Mouse (Mus musculus) kidney, postnatal 4 days (tissue): ENCODE data around the gene Scaper.

Source experiments
- DNase-seq, 2 experiments: peaks; one replicate each; pipeline ENCODE4 v3.0.0; 2021; ENCODE audit warnings: mixed read lengths in 2 of 2

Scaper gene

DNA sequence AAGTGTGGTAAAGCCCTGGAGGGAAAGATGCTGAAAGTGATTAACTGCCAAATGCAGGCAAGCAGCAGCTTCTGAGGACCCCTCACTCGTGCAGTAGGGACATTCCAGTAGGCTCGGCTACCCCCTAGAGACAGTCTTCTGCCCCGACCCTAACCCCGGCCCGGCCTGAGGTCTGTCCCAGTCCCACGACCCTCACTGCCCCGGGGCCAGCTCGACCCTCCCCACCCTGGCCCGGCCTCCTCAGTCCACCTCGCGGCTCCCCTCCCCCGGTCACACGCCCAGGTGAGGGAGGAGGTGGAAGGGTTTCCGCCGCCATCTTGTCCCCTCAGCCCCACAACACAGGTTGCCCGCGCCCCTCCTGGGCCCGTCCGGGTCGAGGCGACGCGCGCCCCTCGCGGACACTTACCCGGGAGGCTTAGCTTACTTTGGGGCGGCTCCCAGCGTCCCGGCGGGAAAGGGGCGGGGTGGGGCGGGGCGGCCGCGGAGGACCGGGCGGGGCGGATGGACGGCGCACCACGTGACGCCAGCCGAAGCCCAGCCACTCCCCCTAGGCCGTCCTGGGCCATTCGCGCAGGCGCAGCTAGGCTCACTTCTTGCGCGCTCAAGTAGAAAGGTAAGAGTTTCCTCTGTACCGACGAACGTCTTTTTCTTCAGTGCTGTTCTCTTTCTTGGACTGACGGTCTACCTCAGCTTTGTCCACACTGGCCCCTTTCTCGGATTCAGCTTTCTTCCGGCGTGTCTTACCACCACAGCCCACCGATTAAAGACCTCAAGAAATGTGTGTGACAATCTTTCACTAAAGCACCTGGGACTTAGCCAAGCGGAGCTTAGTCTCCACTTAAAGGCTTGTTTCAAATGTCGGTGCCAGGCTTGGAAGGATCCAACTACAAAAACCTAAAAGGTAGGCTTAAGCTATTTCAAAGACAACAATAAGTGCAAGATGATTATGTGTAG lies at the start of gene Scaper:
Scaper (minus strand) TSS at position 456 of the 954 bp plus-strand sequence.
- peak; percentile 93 to 96 for DNase-seq

DNA sequence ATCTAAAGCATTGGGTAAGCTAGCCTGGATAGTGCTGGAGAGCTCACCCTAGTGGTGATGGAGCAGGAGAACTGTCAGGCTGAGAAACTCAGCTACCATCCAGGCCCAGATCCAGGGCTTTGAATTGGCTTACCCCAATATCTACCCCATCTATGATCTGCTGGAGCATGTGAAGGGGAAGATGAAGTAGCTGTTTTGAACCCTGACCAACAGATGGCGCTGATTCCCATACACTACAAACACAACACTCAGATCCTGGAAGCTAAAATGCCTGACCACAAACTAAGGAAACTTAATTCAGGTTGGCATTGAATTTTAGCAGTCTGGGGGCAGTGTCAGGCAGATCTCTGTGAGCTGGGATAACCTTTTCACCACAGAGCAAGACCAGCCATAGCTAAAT lies 8.9 kb upstream of the Scaper start:
- DNase-seq = peak; percentile 36 to 42

DNA sequence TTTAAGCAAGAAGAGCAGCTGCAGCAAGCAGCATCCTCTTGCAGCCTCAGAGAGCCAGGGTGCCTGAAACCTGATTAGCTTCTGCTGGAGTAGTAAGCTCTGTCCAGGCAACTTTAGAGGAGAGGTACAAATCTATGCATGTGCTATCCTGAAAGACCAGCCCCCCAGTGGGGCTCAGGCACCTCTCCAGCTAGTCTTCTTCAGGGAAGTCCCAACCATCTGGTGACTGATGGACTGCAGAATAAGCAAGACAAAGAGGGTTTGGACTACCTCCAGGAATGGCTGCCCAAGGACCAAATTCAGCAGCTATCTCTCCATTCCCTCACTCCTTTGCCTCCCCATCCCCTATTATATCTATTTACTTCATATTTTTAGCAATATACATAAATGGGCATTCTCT lies 3.4 kb upstream of the Scaper start:
- DNase-seq = no peak

DNA sequence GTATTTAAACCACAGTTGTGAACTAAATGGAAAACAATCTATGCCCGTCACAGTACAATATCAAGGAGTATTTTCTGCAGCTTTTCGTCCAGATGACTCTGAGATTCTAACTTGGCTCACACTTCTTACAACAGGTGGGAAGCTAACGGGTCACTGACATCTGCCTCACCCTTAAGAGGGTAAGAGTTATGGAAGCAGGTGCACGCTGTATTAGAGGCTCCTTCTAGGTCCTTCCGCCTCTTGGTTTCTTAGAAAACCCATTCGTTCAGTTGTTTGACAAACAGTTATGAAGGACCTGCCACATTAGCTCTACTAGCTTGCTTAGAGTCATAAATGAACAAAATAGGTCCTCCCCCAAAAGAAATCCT lies 683 bp upstream of the Scaper start:
- no peak for DNase-seq

DNA sequence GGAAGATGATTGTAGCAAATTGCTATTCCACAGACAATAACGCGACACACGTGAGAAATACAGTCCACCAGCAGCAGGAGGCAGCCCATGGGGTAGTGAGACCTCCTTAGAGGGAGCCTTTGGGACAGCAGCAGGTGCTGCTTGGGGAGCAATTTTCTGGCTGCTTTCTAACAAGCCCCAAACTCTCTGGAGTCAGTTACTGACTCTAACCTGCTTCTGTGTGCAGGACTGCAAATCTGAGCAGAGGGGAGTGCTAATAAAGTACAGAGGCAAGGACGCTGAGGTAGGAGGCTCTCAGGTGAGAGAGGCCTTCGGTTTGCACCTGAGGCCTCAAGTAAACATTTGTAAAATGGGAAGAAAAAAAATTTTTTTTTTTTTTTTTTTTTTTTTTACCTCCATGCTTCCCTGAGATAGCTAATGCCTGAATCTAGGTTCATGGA lies 675 bp downstream of the Scaper start:
- peak; percentile 24 to 31 for DNase-seq

DNA sequence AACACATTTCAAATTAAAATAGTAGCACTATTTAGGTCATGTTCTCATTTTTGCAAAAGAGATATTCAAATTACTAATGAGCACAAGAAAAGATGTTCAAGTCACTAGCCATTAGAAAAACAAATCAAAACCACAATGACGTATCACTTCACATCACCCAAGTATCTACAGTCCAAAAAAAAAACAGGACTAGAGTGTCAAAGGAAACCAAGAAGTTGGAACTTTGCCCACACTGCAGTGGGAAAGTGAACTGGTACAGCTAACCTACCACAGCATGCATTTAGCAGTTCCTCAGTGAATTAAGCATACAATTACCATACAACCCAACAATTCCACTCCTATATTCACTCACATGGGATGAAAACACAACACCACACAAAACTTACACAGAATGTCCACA lies 5.4 kb downstream of the Scaper start:
- DNase-seq = no peak

DNA sequence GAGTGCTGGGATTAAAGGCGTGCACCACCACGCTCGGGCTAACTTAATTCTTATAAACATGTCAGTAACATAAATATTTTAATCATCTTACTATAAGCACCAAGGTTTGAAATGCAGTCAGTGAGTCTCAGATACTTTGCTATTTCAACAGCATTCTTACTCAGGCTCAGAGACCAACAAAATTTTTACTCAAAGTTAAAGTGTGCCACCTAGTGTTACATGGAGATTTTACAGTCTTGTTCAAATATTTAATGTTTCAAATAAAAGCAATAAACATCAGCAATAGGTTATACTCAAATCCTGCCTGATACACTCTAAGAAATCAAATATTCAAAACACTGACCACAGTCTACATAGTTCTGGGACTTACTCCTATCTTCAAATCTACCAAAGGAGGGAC lies 19.3 kb downstream of the Scaper start:
- no peak for DNase-seq

DNA sequence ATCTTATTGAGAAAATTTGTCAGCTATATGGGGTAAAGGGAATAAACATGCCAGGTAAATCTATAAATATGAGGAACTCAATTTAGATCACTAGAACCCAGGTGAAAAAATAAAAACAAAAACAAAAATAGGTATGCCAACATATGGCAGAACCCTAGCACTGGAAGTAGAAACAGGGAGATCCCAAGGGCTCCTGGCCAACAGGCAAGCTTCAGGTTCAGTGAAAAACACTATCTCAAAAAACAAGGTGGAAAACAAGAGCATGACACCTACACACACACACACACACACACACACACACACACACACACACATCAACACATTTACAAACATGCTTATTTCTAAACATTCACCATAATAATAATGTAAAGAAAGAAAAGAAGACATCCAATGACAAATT lies 21.2 kb downstream of the Scaper start:
- no peak for DNase-seq

DNA sequence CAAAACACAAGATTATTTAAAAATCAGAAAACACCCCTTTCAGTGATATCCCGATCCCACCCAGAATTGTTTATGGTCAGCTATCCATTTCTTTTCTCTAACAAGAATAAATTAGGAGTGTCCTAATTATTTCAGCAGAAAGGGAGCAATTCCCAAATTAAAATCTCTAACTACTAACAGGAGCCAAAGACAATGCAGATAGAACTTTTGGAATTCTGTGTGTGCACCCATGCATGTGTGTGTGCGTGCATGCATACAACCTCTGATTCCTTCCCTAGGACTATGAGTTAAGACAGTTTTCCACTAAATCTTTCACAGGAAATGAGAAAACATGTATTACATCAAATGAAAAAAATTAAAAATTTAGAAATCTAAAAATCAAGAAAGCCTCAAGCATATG lies 26.4 kb downstream of the Scaper start:
- no peak for DNase-seq

DNA sequence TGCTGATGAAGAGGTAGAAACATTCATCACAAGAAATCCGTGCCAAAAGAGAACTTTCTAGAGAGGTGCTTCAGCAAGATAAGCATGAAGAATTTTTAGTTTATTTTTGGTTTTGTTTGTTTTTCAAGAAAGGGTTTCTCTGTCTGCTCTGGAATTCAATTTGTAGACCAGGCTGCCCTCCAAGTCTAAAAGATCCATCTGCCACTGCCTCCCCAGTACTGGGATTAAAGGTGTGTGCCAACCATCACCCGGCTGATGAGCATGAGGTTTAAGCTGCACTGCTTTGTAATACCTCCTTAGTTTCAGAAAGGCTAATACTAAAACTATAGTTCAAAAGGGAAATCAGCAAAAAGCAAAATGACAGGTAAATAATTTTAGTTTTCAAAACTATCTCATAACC lies 35.0 kb downstream of the Scaper start:
- no peak for DNase-seq

DNA sequence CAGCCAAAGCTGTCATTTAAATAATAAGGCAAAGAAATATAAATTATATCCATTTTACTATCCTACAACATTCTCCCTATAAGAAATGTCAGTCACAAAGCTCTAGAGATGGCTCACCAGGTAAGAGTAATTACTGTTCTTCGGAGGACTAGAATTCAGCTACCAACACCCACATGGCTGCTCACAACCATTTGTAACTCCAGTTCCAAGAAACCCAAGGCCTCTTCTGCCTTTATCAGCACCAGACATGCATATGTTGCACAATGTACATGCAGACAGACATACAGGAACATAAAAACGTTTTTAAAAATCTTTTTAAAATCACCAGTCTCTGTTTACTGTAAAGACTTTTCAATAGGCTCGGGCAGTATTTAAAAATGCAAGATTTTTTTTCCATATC lies 36.3 kb downstream of the Scaper start:
- no peak for DNase-seq

DNA sequence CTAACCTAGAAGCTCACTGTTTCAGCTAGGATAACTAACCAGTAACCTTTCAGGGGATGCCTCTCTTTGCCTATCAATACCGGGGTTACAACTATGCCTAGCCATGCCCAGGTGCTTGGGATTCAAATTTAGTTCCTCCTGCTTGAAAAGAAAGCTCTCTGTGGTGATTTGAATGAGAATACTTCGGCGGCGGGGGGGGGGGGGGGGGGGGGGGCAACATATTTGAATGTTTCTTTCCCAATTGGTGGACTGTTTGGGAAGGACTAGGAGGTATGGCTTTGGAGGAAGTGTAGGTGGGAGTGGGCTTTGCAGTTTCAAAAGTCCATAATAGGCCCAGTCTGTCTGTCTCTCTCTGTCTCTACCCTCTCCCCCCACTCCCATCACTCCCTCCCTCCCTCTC lies 37.4 kb downstream of the Scaper start:
- DNase-seq = no peak

DNA sequence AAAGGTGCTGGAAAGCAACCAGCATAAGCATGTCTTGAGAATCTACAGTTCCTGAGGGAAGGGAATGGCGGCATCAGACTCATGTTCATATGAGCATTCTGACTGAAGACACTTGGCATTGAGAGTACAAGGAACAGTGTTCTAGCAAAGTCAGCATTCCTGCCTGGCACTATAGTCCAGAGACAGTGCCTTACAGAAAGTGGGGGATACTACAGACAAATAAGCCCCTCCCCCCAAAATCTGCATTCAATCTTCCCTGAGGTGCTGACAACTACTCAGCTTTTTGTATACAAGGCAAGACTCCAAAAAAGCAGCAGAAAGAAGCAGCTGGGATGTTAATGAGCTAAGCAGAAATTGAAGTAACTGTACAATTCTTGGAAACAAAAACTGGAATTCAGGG lies 59.9 kb downstream of the Scaper start:
- DNase-seq = no peak

DNA sequence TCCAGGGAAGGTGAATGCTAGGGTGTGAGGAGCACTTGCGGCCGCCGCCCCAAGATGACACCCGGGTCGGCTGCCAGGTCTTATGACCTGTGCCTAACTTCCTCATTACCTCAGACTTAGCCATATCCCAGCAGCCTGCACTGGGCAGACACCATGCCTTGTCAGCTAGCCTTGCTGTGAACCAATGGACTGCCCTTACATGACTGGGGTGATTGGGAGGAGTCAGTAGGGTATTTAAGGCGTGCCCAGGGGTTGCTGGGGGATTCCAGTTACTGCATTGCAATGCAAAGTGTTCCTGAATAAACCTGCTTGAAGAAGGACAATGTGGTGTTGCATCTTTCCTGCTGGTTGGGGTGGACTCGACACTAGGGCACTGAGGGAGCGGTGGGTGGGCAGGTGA lies 148.5 kb downstream of the Scaper start:
- DNase-seq = no peak

DNA sequence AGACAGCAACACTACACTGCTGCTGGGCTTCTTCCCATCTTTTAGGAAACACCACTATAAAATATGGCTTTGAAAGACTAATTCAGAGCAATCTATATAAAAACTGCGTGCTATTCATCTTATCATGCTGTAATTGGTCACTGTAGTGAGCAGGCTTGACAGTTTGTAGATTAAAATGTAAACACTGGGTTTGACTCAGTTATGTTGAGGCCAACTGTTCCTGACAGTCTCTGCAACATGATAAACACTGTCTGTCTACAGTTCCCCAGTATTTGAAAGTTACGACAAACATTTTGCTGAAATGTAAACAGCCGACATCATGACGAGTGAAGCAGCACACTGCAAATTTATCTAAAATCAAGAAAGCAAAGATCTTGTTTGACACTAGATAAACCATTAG lies 225.9 kb downstream of the Scaper start:
- no peak for DNase-seq

DNA sequence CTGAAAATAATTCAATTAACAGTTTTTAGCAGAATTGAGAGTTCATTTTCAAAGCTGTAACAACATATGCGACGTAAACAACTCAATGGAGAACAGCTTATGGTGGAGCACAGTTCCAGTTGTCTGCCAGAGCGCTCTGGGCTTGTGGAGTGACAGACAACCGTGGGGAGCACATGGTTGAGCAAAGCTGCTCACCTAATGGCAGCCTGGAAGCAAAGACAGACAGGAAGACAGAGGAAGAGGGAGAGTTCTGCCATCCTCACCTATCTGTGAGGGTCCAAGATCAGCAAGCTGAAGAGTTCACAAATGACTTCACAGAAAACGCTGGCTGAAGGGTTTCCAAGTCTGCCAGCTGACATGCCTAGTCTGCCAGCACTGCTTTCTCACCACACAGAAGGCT lies 227.4 kb downstream of the Scaper start:
- no peak for DNase-seq

DNA sequence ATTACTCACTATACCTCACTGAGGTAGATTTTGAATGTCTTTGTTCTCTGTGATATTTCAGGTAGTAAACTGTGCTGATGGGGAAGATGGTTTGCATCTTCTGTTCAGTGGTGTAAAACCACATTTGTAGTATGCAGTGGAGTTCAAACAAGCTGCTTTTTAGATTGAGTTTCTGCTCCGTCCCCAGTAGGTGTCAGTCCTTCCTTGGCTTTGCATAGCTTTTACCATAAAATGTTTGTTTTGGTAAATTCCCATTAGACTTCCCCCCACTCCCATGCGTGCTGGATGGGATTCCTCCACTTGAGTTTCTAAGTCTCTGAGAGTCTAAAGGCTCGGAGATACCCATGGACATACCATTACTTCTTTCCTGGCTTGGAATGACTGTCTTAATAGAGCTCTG lies 231.3 kb downstream of the Scaper start:
- DNase-seq = peak in 1 of 2 experiments; percentile 4

DNA sequence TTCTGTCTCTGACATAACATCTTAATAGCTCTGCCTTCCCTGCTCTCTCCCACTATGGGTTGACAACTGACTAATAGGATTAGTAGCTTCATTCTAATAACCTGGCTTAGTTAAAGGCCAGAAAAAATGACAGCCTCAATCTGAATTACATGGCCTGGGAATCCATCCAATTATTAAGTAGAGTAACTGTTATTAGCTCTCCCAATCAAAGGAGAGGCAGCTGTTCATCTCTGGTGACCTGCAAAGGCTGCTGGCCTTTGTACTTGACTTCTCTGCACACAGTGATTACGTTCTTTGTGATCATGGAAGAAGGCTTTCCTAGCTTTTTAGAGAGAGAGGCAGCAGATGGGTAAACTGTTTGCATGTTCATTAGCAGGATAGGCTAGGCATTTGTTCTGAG lies 242.6 kb downstream of the Scaper start:
- DNase-seq = no peak

DNA sequence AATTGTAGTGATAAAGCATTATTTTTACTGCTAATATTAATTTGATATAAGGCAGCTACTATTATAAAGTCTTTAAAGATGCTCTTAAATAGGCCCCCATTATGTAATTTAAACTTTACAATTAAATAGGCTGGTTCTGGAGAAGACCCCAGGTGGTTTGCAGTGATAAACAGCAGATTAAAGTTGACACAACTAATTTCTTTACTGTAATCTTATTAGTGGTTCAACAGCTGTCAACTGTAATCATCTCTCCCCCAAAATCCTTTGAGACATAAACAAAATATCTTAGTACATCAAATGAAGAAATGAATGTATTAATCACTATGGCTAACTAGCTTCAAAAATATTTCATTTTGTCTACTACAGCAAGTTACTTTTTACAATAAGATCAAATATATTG lies 260.8 kb downstream of the Scaper start:
- DNase-seq = no peak

DNA sequence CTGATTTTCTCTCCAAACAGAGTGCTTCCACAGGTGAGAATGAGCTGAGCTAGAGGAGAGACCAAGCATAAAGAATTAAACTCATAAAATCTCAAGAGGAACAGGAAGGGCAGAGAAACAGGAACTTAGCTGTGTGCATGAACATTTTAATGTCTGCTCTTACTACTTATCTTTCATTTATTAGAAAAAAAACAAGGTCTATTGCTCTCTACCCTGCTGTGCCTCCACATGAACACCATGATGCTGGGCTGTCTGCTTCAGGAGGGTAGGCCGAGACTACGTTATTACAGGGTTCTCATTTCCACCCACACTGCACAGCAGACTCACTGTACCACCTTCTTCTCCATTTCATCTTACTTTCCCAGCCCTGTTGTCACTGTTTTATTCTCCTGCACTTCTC lies 291.5 kb downstream of the Scaper start:
- no peak for DNase-seq

DNA sequence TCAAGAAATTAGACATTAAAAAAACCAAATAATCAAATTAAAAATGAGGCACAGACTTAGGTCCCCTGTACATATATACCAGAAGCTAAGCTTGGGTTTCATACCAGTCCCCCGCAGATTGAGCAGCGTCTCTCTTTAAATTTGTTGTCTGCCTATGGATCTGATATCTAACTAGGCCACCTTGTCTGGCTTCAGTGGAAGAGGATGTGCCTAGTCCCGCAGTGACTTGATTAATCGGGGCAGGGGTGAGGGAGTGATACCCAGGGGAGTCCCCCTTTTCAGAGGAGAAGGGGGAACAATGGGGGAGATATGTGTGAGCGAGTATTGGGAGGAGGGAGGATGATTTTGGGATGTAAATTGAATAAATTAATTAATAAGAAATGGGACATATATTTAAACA lies 310.9 kb downstream of the Scaper start:
- DNase-seq = no peak

DNA sequence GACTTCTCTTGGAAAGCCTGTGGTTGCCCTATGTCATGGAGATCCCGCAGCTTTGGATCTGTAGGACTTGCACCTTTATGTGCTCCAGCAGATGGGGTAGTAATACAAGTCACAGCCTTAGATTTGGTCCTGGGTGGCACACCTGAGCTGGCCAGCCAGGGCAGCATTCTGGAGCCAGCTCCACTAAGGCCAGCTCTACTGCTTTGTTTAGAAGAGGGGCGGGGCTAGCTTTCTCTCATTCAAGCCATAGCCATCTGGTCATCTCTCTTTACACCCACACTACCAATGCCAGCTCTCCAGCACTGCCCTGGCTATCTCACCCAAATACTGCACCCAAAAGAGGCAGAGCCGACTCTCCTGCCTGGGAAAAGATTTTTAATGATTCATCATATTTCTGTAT lies 323.2 kb downstream of the Scaper start:
- no peak for DNase-seq

DNA sequence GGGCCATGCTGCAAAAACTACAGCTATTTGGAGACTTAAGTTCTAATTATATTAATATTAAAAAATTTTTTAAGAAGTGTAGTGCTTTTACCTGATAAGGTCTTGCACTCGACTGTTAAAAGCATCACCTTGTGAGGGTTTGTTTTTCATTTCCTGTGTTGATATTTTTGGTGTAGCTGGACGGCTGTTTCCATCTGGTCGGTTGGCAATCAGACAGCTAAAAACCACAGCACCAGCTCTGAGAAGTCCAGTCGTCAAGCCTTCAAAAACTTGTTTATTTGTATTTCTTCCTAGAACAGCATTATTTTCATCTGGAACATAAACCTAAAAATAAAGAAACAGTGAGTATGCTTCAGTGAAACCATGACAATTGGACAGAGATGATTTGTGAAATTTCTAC lies 328.2 kb downstream of the Scaper start:
- peak in 1 of 2 experiments; percentile 4 for DNase-seq

DNA sequence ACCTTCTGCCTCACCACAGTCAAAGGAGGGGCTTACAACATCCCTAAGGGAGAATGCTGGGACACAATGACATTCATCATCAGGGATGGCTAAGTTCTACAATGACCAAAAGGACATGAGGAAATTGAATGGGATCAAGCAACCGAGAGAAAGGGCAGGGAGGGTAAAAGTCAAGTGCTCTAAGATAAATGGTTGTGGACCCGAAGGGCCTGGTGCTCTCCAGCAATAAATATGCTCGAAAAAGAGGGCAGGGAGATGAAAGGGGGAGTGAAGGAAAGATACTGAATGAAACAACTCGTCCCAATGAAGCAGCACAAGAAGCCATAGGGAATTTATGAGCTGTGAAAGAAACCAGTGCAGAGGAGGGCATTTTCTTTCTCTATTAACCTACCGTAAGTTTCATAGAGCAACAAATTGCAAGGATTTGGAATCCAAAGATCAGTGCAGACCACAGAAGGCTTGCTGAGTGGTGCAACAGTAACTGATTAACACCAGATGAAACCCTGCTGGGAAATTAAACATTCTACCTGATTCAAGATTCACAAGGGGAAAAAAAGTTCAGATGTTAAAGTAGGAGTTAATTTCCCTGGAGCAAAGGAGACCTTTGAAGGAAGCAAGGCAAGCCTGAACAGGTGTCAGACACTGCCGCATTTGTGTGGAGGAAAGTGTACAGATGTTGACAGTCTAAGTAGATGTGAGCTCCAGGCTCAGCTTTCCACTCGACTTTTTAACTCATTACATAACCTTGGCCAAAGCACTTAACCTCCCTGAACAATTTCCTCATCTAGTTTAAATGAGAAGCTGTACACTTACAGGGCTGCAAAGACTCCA lies 329.0 kb downstream of the Scaper start:
- no peak for DNase-seq
